In the genomic region with DNA sequence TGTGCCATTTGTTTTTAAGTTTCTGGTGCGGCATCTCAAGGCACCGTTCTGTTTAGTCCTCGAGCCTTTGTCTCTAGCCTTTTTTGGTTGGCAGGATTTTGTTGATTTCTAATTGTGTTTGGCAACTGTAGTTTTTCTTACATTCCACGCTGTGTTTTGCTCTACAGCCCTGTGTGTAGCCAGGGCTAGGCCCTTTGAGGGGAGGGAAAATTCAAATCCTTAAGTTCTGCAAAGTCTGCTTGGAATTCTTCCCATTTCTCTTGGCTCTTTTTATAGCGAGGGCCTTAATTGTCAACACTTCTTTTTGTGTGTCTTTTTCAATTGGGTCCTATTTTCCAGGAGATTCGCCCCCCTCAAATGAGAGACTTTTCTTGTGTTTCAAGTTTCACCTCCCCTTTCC, we compare ENCODE assay signal across 19 mouse cellular contexts.
DNase-seq lines count a peak whose midpoint lies in the region; ATAC-seq and TF ChIP-seq lines count a peak whose summit lies in the region.
"Had no signal": no experiment of that assay in that cellular context is flagged by ENCODE, and none has a peak within 500 bp of the region (broad histone marks: within the 10 kb centered on the region; RNA-seq: fewer than 3 reads in every experiment).

No protein-coding gene starts in this region.

- no peaks in the 10 kb centered on the region for H3K27me3 ChIP-seq in forebrain, embryonic 14.5 days (replicated peaks; ENCODE audit: control insufficient read depth, insufficient read depth, low read length)
- no peaks in the 10 kb centered on the region; the same call in 1 of the 2 replicates for H3K27me3 ChIP-seq in forebrain, postnatal 0 days (ENCODE audit: insufficient read depth, low read length)
- H3K27me3 ChIP-seq in midbrain, embryonic 10.5 days (ENCODE audit: low read depth, poor library complexity, severe bottlenecking) = peaks cover 14% of the 10 kb centered on the region; the same call in 1 of the 2 replicates
- H3K27me3 ChIP-seq in midbrain, postnatal 0 days (ENCODE audit: insufficient read depth, low read length) = no peaks in the 10 kb centered on the region
- H3K27me3 ChIP-seq in forebrain, embryonic 16.5 days (replicated peaks; ENCODE audit: control insufficient read depth, insufficient read depth, low read length) = no peaks in the 10 kb centered on the region
- H3K27me3 ChIP-seq: CH12.LX; heart, embryonic 15.5 days; Patski had no signal

- peaks cover 19% of the 10 kb centered on the region for H3K4me1 ChIP-seq in forebrain, embryonic 14.5 days (ENCODE audit: control insufficient read depth, insufficient read depth, low read length)
- H3K4me1 ChIP-seq in forebrain, postnatal 0 days (ENCODE audit: insufficient read depth) = no peaks in the 10 kb centered on the region
- H3K4me1 ChIP-seq in midbrain, embryonic 10.5 days = peaks cover 78% of the 10 kb centered on the region
- H3K4me1 ChIP-seq in midbrain, postnatal 0 days (ENCODE audit: insufficient read depth, low read length) = 0 out of 2 replicates have a peak, but pooled peaks cover 5% of the 10 kb centered on the region
- peaks cover 30% of the 10 kb centered on the region for H3K4me1 ChIP-seq in forebrain, embryonic 16.5 days (replicated peaks; ENCODE audit: control insufficient read depth, insufficient read depth, low read length)
- H3K4me1 ChIP-seq: heart, embryonic 15.5 days had no signal

- H3K9me3 ChIP-seq in forebrain, embryonic 14.5 days (replicated peaks; ENCODE audit: control insufficient read depth, low read length) = no peaks in the 10 kb centered on the region
- no peaks in the 10 kb centered on the region for H3K9me3 ChIP-seq in forebrain, postnatal 0 days (ENCODE audit: low read length)
- H3K9me3 ChIP-seq in midbrain, embryonic 10.5 days (replicated peaks) = no peaks in the 10 kb centered on the region
- H3K9me3 ChIP-seq in midbrain, postnatal 0 days (ENCODE audit: low read length) = no peaks in the 10 kb centered on the region
- no peaks in the 10 kb centered on the region for H3K9me3 ChIP-seq in forebrain, embryonic 16.5 days (ENCODE audit: control insufficient read depth, low read length)
- H3K9me3 ChIP-seq: heart, embryonic 15.5 days; hindbrain, embryonic 12.5 days had no signal

- TF ChIP-seq CTCF in forebrain, postnatal 0 days (IDR thresholded peaks at IDR 0.05; ENCODE audit: low read depth) = no peak
- no peak for TF ChIP-seq CTCF in midbrain, postnatal 0 days (IDR thresholded peaks at IDR 0.05)

- H3K9ac ChIP-seq in forebrain, embryonic 14.5 days (ENCODE audit: low read length) = no peak overlapping the region
- H3K9ac ChIP-seq in forebrain, postnatal 0 days = no peak overlapping the region
- H3K9ac ChIP-seq in midbrain, postnatal 0 days (replicated peaks; ENCODE audit: low read length, poor library complexity, severe bottlenecking) = no peak overlapping the region
- H3K9ac ChIP-seq in forebrain, embryonic 16.5 days (replicated peaks; ENCODE audit: low read depth, low read length) = no peak overlapping the region
- H3K9ac ChIP-seq: heart, embryonic 15.5 days; hindbrain, embryonic 12.5 days had no signal

- DNase-seq in forebrain, embryonic 14.5 days (ENCODE audit: low spot score) = peak; percentile 76
- no peak for DNase-seq in forebrain, postnatal 0 days
- no peak for DNase-seq in midbrain, embryonic 10.5 days (ENCODE audit: low spot score)
- DNase-seq in midbrain, postnatal 0 days (ENCODE audit: low spot score) = no peak
- DNase-seq in heart, postnatal 10 days = no peak
- DNase-seq: adrenal gland, postnatal 14 days; cerebellum, adult 2 months; cerebellum, postnatal 10 days; gastrocnemius, postnatal 10 days; heart, adult 2 months; kidney, adult 8-10 months had no signal

- H3K36me3 ChIP-seq in forebrain, embryonic 14.5 days (ENCODE audit: control insufficient read depth, insufficient read depth, low read length) = no peaks in the 10 kb centered on the region
- H3K36me3 ChIP-seq in forebrain, postnatal 0 days (ENCODE audit: insufficient read depth) = no peaks in the 10 kb centered on the region
- H3K36me3 ChIP-seq in midbrain, embryonic 10.5 days = no peaks in the 10 kb centered on the region
- H3K36me3 ChIP-seq in midbrain, postnatal 0 days (ENCODE audit: insufficient read depth, low read length) = no peaks in the 10 kb centered on the region
- no peaks in the 10 kb centered on the region for H3K36me3 ChIP-seq in forebrain, embryonic 16.5 days (ENCODE audit: control insufficient read depth, insufficient read depth)
- H3K36me3 ChIP-seq: heart, embryonic 15.5 days; hindbrain, embryonic 12.5 days had no signal

- H3K4me2 ChIP-seq in forebrain, embryonic 14.5 days (ENCODE audit: low read length) = no peak overlapping the region
- H3K4me2 ChIP-seq in forebrain, postnatal 0 days (ENCODE audit: low read depth) = no peak overlapping the region
- H3K4me2 ChIP-seq in midbrain, postnatal 0 days (ENCODE audit: low read depth, low read length, poor library complexity, severe bottlenecking) = no peak overlapping the region
- H3K4me2 ChIP-seq in forebrain, embryonic 16.5 days (ENCODE audit: low read length) = no peak overlapping the region
- H3K4me2 ChIP-seq: heart, embryonic 15.5 days had no signal

- intact Hi-C loops in heart, postnatal 10 days (cut with DNase I) = no loop called here

- ATAC-seq in forebrain, embryonic 14.5 days = peak; percentile 32; the same call in 1 of the 2 replicates
- no peak for ATAC-seq in forebrain, postnatal 0 days
- ATAC-seq in midbrain, postnatal 0 days (ENCODE audit: low FRiP score) = no peak
- peak; percentile 44 for ATAC-seq in forebrain, embryonic 16.5 days
- ATAC-seq: activated CD4-positive, CD25-positive, alpha-beta regulatory T cell, adult 4 months; inflammation-experienced regulatory T-cells, adult 6 months; intestine, postnatal 0 days; Patski had no signal

- H3K4me3 ChIP-seq in forebrain, embryonic 14.5 days (ENCODE audit: low read depth, low read length) = no peak overlapping the region
- no peak overlapping the region for H3K4me3 ChIP-seq in forebrain, postnatal 0 days (ENCODE audit: low read depth, low read length)
- no peak overlapping the region for H3K4me3 ChIP-seq in midbrain, embryonic 10.5 days
- no peak overlapping the region for H3K4me3 ChIP-seq in midbrain, postnatal 0 days (ENCODE audit: low read depth, low read length)
- no peak overlapping the region for H3K4me3 ChIP-seq in forebrain, embryonic 16.5 days (replicated peaks; ENCODE audit: low read length)
- H3K4me3 ChIP-seq: heart, adult 2 months; heart, embryonic 15.5 days; hindbrain, embryonic 12.5 days had no signal

- H3K27ac ChIP-seq in forebrain, embryonic 14.5 days (ENCODE audit: low read depth, low read length) = no peak overlapping the region
- no peak overlapping the region for H3K27ac ChIP-seq in forebrain, postnatal 0 days (ENCODE audit: low read depth, low read length)
- H3K27ac ChIP-seq in midbrain, embryonic 10.5 days (replicated peaks) = peak overlapping the region; percentile 82
- no peak overlapping the region for H3K27ac ChIP-seq in midbrain, postnatal 0 days (ENCODE audit: low read depth, low read length)
- no peak overlapping the region for H3K27ac ChIP-seq in forebrain, embryonic 16.5 days (ENCODE audit: low read length)
- H3K27ac ChIP-seq: heart, adult 2 months; heart, embryonic 15.5 days; hindbrain, embryonic 12.5 days had no signal

- 13% methylated on average over 6 of the region's 6 CpGs for WGBS in forebrain, embryonic 14.5 days
- WGBS in forebrain, postnatal 0 days = 25% methylated on average over 6 of the region's 6 CpGs
- 28% methylated on average over 6 of the region's 6 CpGs for WGBS in midbrain, embryonic 10.5 days
- 58% methylated on average over 6 of the region's 6 CpGs for WGBS in midbrain, postnatal 0 days
- 11% methylated on average over 6 of the region's 6 CpGs for WGBS in forebrain, embryonic 16.5 days

Comparison
In these comparisons a context has a peak if more than half of its experiments do, and no peak if none do; other contexts are left out.
1. ATAC-seq: peak in forebrain, embryonic 14.5 days (single experiment) and forebrain, embryonic 16.5 days (single experiment); none in forebrain, postnatal 0 days (single experiment) and midbrain, postnatal 0 days (single experiment).